Mouse (Mus musculus) layer of hippocampus, postnatal 36 days (tissue): ENCODE data around the gene Agbl5. TPM values are rescaled to one million over a fixed set of nuclear protein-coding genes. Genes with fewer than 3 reads are reported as not detected.

ENCODE experiments used
- DNase-seq, 2 experiments: peaks; one replicate each; pipeline ENCODE4 v3.0.0; 2022
- total RNA-seq, 2 experiments: library from RNA; stranded (reverse); gene quantifications; 2 replicates each; pipeline ENCODE4 v1.2.3; 2021

Agbl5 gene
- total RNA-seq, 2 experiments from 2014 or later, result 12.8 to 17.3 TPM

- DNase-seq, result peak; percentile 92 to 95
These were observed 597 bp upstream of the Agbl5 start for GRCm38 (mm10) chr5:30887858-30888336.

- no peak for DNase-seq
These were observed 727 bp downstream of the Agbl5 start for GRCm38 (mm10) chr5:30889088-30889754.

- DNase-seq, result no peak
These were observed 1.9 kb downstream of the Agbl5 start for GRCm38 (mm10) chr5:30890375-30890774.

- no peak for DNase-seq
These were observed 13.4 kb downstream of the Agbl5 start for GRCm38 (mm10) chr5:30901860-30902259.

DNA sequence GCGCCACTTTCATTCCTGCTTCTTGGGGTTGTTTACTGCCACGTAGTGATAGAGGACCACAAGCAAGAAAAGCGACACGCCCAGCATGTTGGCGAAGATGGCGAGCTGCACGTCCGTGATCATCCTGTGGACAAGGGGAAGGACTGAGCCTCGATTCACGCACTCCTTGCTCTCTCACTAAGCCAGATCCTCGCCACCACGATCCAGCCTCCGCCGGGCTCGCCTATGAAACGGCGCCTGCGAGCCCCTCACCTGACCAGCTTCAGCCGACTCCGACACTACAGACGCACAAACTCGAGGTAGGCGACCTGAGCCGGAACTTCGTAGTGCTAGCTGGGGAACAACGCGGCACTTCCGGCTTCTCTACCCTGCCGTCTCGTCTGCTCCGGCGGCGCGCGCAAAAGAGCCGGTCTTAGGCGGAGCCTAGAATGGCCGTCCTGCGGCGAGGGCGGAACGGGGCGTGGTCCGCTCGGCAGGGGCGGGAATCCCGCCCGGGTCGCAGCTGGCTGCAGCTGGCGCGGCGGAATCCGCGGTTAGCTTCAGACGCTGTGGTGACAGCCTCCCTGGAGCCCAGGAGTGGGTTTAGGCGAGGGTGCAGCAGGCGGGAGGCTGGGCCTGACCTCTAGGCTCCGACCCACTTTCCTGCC, 19.0 kb downstream of the Agbl5 start, which contains the start of gene Ost4:
Gene Ost4 (minus strand): TSS at position 376 of the 647 bp plus-strand sequence.
- DNase-seq, result peak; percentile 95

GRCm38 (mm10) chr5:30908426-30909299, 20.2 kb downstream of the Agbl5 start:
- DNase-seq, result no peak

DNA sequence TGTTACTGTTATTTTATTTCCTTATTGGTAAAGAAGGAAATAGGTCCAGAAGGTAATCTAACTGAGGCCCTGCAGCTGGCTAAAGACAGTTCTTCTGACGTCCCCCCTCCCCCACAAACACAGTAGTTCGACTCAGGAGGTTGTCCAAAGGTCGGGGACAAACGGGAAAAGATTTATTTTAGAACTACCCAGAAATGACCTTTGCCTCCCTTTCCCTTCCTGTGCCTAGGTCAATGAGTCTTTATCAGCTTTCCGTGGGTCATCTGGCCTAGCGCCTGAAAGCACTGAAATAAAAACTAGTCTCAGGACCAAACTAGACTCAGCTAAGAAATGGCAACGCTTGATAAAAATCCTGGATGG, 20.8 kb downstream of the Agbl5 start:
- no peak for DNase-seq

DNA sequence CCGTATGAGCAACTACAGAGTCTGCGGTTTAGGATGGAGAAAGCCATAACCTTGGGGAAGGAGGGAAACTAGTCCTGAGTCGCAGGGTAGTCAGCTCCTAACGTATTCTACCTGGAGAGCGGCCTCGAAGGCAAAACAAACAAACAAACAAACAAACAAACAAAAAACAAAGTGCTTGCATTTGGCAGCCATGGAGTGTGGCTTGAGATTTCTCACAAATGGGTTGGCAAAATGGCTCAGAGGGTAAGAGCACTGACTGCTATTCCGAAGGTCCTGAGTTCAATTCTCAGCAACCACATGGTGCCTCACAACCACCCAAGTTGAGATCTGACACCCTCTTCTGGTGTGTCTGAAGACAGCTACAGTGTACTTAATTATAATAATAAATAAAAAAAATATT, 21.4 kb downstream of the Agbl5 start:
- DNase-seq, result no peak

DNA sequence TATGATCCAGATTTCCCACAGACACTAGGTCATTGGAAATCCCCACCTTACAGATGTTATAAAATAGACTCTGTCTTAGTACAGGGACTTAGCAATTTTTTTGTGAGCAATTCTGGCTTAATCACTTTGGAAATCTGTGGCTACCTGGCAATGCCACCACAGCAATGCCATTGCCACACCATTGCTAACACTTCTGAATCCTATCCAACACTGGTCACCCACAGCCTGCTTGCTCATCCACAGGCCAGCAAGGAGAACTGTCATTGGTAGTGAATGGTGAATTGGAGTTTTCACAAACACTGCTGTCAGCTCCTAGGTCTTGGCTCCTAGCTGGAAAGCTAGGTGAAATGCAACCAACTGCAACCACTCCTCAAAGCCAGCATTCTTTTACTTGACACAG, 22.0 kb downstream of the Agbl5 start:
- no peak for DNase-seq

DNA sequence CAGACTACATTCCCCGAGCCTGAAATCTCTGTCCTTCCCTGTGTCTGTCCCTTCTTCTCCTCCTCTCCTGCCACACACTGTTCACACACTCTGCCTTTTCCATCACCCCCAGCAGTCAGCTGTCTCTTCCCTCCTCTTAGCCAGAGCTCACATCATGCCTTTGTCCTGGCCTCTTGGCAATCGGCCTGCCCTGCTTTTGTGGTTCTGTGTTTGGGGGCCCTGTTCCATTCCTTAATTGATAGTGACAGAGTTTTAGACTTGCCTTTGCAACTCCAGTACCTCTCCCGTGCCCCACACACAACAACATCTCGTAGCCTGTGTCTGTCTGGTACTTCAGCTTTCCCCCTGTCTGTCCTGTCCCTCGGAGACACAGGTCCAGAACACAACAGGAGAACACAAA, 23.7 kb downstream of the Agbl5 start:
- no peak for DNase-seq

GRCm38 (mm10) chr5:30913060-30913841, 24.8 kb downstream of the Agbl5 start, which contains the start of gene Emilin1:
TSS of gene Emilin1 (plus strand) at chr5:30913402.
- no peak for DNase-seq

DNA sequence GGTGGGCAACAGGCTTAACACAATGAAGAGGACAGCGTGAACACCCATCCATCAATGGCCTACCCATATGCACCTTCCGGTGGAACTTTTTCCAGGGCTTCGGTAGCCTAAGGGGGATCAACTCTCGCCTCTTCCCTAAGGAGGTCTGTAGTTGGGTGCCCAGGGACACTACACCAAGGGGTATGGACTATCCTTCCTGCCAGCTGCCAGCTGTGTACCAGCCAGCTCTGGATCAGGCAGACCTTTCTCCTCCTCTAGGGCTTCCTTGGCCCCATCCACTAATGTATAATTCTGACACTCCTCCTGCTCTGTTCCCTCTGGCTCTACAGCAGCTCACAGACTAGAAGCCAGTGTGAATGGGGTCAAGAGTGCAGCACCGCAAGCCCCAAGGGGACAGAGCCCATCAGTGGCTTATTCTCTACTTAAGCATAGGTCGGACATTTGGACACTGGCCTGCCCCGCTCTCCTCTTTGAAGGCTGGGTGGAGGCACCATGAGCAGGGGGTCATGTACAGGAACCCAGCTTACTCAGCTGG, 25.7 kb downstream of the Agbl5 start:
- no peak for DNase-seq

DNA sequence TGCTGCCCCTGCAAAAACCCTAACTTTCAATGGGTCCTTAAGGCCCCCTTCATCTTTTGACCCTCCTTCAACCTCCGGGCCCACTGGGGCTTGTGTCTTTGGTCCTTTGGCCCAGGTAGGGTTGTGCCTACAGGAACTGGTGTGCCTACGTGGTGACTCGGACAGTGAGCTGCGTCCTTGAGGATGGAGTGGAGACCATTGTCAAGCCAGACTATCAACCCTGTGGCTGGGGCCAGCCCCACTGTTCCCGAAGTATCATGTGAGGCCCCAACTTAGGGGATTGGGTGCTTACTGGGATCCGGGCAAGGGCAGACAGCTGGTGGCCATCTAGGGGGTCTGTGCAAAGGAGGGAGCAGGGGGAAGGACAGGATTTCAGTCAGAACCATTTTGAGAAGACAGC, 26.4 kb downstream of the Agbl5 start:
- no peak for DNase-seq

GRCm38 (mm10) chr5:30915456-30915855, 27.0 kb downstream of the Agbl5 start:
- no peak for DNase-seq

GRCm38 (mm10) chr5:30915974-30916433, 27.5 kb downstream of the Agbl5 start:
- peak; percentile 86 to 88 for DNase-seq

DNA sequence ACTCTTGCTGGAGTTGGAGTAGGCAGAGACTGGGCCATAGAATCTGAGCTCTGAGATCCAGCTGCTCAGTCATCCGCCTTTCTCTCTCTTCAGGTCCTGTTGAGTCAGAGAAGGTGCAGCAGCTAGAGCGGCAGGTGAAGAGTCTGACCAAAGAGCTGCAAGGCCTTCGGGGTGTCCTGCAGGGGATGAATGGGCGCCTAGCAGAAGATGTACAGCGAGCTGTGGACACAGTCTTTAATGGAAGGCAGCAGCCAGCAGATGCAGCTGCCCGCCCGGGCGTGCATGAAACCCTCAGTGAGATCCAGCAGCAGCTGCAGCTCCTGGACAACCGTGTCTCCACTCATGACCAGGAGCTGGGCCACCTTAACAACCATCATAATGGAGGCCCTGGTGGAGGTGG, 28.3 kb downstream of the Agbl5 start:
- no peak for DNase-seq

DNA sequence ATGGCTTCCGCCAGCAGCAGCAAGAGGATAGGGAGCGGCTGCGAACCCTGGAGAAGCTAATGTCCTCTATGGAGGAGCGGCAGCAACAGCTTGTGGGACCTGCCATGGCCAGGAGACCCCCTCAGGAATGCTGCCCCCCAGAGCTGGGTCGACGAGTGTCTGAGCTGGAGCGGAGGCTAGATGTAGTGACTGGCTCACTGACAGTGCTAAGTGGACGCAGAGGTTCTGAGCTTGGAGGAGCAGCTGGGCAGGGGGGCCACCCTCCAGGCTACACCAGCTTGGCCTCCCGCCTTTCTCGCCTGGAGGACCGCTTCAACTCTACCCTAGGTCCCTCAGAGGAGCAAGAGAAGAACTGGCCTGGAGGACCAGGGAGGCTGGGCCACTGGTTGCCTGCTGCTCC, 28.9 kb downstream of the Agbl5 start:
- DNase-seq, result no peak

DNA sequence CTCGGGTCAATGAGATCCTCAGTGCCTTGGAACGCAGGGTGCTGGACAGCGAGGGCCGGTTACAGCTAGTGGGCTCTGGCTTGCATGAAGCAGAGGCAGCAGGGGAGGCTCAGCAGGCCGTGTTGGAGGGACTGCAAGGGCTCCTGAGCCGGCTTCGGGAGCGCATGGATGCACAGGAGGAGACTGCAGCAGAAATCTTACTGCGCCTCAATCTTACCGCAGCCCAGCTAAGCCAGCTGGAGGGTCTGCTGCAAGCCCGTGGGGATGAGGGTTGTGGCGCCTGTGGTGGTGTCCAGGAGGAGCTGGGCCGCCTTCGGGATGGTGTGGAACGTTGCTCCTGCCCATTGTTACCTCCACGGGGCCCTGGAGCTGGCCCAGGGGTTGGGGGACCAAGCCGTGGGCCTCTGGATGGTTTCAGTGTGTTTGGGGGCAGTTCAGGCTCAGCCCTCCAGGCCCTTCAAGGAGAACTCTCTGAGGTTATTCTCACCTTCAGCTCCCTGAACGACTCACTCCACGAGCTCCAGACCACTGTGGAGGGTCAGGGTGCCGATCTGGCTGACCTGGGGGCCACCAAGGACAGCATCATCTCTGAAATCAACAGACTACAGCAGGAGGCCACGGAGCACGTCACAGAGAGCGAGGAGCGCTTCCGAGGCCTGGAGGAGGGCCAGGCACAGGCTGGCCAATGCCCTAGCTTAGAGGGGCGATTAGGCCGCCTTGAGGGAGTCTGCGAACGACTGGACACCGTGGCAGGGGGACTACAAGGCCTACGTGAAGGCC, 29.6 kb downstream of the Agbl5 start:
- DNase-seq, result no peak

- DNase-seq, result no peak
These were observed 30.2 kb downstream of the Agbl5 start for GRCm38 (mm10) chr5:30918691-30919090.

DNA sequence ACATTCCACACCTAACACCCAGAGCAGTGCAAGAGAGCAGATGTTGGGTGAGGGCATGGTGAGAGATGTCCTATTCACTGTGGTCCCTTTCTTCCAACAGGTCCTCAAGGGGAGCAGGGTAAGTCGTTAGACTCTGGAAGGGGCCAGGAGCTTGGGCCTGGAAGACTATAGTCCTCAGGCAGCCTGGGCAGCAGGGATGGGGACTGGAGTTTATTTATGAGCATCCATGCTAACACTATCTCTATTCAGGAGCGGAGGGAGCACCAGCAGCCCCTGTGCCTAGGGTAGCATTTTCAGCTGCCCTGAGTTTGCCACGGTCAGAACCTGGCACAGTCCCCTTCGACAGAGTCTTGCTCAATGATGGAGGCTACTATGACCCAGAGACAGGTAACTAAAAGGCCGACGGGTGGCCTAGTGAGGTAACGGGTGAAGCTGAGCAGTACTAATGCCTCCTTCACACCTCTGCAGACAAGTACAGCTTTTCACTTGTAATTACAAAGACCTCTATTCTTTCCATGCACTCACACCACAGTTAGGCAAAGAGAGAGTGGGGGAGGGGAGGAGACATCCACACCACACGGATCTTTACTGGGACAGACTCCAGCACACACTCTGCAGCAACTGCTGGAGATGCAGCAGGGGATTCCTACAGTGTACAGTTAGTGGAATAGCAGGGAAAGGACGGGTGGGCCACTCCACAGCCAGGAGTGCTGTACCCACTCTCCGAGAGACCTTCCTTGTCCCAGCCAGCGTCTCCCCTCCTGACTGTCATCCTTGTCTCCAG, 31.5 kb downstream of the Agbl5 start:
- DNase-seq, result no peak
